Mouse (Mus musculus) intestine, embryonic 15.5 days (tissue): ENCODE data around the gene Srsf10. TPM values are rescaled to one million over a fixed set of nuclear protein-coding genes. Genes with fewer than 3 reads are reported as not detected.

Source experiments
- ATAC-seq: fragments of 200-750 bp; cut with Nextera tagmentation; 2 replicates; pipeline ENCODE4 v1.8.0; 2017; ENCODE audit warnings: moderate TSS enrichment, moderate library complexity
- H3K27ac ChIP-seq: fragments of 300-500 bp; sonication (generic); 2 replicates; pipeline ENCODE4 v1.5.1; 2015; ENCODE audit warnings: mild to moderate bottlenecking, inconsistent platforms
- H3K27me3 ChIP-seq: fragments of 300-500 bp; sonication (generic); replicated peaks from 2 replicates; pipeline ENCODE4 v1.6.1; 2015; ENCODE audit warnings: inconsistent platforms
- H3K36me3 ChIP-seq: fragments of 300-500 bp; sonication (generic); 2 replicates; pipeline ENCODE4 v1.6.1; 2015; ENCODE audit warnings: inconsistent platforms
- H3K4me1 ChIP-seq: fragments of 300-500 bp; sonication (generic); replicated peaks from 2 replicates; pipeline ENCODE4 v1.6.1; 2015; ENCODE audit warnings: inconsistent platforms
- H3K4me2 ChIP-seq: fragments of 300-500 bp; sonication (generic); replicated peaks from 2 replicates; pipeline ENCODE4 v1.6.1; 2015; ENCODE audit warnings: mild to moderate bottlenecking, inconsistent platforms
- H3K4me3 ChIP-seq: fragments of 300-500 bp; sonication (generic); replicated peaks from 2 replicates; pipeline ENCODE4 v1.5.1; 2015; ENCODE audit warnings: inconsistent platforms
- H3K9ac ChIP-seq: fragments of 300-500 bp; sonication (generic); 2 replicates; pipeline ENCODE4 v1.6.1; 2015; ENCODE audit warnings: inconsistent platforms
- H3K9me3 ChIP-seq: fragments of 300-500 bp; sonication (generic); 2 replicates; pipeline ENCODE4 v1.6.1; 2016; ENCODE audit warnings: inconsistent platforms
- WGBS: fragments of 180-500 bp; shearing (Covaris S2); methylation state at CpG from one replicate; pipeline ENCODE4 v1.1.7; 2015; 5-methylcytosine and 5-hydroxymethylcytosine counted together
- polyA plus RNA-seq: library from polyadenylated mRNA; unstranded; fragments of >200 nt; fragmentation: Nextera tagmentation; extraction: Ambion mirVana; gene quantifications from 2 replicates; pipeline ENCODE4 v1.2.1, GENCODE M21; 2015

Srsf10 gene
- polyA plus RNA-seq, 1 experiment from 2014 or later, result 214 TPM

DNA sequence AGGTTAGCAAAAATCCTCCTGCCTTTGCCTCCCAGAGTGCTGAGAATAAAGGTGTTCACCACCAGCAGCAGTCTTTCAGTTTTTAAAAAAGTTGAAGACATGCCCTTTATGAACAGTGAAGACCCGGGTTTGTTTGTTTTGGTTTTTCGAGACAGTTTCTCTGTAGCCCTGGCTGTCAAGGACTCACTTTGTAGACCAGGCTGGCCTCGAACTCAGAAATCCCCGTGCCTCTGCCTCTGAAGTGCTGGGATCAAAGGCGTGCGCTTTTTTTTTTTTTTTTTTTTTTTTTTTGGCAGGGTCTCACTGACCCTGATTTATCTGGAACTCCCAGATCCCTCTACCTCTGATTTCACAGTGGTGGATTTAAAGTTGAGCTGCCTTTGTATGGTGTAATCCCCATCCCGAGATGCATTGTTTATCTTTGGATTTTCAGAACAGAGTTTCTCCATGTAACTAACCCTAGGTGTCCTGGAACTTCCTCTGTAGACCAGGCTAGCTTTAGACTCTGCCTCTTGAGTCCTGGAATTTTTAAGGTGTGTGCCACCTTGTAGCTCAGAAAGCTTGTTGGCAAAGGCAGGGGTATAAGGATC is 2.1 kb downstream of the Srsf10 start:
- H3K4me3 ChIP-seq, result peak overlapping the region; percentile 92
- no peaks in the 10 kb centered on the region for H3K27me3 ChIP-seq
- peaks cover 14% of the 10 kb centered on the region for H3K4me1 ChIP-seq
- ATAC-seq, result no peak
- H3K9ac ChIP-seq, result peak overlapping the region; percentile 91
- no peaks in the 10 kb centered on the region for H3K9me3 ChIP-seq
- 4% methylated on average over 7 of the region's 7 CpGs for WGBS
- H3K4me2 ChIP-seq, result peak overlapping the region; percentile 63
- no peak overlapping the region for H3K27ac ChIP-seq
- no peaks in the 10 kb centered on the region for H3K36me3 ChIP-seq

DNA sequence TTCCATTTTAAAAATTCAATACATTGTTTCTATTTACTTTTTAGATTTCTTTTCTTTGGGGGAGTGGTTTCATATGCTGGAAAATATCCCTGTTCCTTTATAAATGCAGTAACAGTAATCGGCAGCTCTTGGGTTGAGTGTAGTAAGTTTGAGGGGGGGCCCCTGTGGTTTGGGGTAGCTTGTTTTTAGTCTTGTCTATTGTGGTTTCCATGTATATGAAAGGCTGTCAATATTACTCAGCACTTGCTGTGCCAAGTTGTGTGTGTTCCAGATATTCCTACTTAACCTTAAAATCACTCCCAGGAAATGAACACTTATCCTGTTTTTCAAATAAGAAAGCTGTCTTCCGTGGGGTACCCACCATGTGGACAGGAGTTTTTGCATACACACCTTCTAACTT is 13.4 kb downstream of the Srsf10 start:
- Histone ChIP-seq H3K27me3 (no peaks in the 10 kb centered on the region), H3K4me1 (peaks cover 5% of the 10 kb centered on the region), H3K9me3 (no peaks in the 10 kb centered on the region), H3K36me3 (no peaks in the 10 kb centered on the region; the same call in 1 of the 2 replicates), H3K4me2 (no peak overlapping the region), H3K27ac (no peak overlapping the region), H3K9ac (no peak overlapping the region), H3K4me3 (no peak overlapping the region)
- ATAC-seq, result no peak
- WGBS, result 52% methylated on average over 2 of the region's 2 CpGs

DNA sequence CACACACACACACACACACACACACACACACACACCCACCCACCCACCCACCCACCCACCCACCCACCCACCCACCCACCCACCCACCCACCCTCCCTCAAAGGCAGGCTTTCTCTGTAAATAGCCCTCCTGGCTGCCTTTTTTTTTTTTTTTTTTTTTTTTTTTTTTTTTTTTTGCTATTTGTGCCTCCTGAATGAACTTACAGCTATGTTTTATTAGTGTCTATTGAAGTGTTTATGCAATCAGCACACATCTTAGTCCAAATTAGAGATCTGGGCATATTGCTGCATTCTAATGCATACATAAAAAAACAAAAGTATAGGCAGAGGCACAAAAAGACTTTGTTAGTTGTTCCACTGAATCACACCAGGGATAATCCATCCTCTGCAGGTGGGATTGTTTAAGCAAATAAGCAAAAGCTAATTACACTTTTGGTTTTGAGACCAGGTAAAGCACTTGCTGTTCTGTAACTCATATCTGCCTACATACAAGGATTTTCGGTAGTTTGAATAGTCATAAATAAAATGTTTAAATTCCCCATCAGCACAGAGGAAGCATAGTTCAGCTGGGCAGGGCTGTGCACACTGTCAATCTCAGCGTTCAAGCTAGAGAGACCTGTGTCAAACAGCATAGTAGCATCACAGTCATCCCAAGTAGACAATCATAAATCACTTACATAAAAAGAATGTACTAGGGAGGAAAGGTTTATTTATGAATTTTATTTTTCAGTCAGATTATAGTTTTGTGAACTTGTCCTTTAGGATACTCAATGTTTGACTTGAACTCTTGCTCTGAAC is 14.9 kb downstream of the Srsf10 start:
- no peak for ATAC-seq
- Histone ChIP-seq H3K9me3 (no peaks in the 10 kb centered on the region), H3K9ac (no peak overlapping the region), H3K4me3 (no peak overlapping the region), H3K27me3 (no peaks in the 10 kb centered on the region), H3K36me3 (no peaks in the 10 kb centered on the region; the same call in 1 of the 2 replicates), H3K27ac (no peak overlapping the region), H3K4me1 (peaks cover 15% of the 10 kb centered on the region), H3K4me2 (peak overlapping the region; percentile 9)
- WGBS, result 20% methylated on average over 2 of the region's 2 CpGs

DNA sequence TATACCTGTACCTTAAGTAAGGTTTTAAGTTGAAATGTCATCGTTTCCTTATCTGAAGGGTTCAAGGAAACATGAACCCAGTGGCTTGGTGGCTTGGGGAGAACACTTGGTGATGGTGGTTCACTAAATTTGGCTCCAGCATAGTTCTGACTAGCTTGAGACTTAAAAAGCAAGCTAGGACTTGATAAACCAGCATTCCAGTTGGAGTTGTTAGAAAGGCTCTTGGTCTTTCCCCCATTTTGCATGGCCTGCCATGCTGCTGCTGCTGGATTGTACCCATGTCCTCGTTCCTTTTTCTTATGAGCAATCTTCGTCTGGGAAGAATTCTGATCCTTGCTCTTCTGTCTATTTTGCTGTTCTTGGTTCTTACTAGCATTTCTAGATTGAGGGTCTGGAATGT is 16.5 kb downstream of the Srsf10 start:
- H3K27ac ChIP-seq, result no peak overlapping the region
- H3K36me3 ChIP-seq, result no peaks in the 10 kb centered on the region; the same call in 1 of the 2 replicates
- no peak for ATAC-seq
- 27% methylated on average over 3 of the region's 3 CpGs for WGBS
- peak overlapping the region; percentile 64 for H3K4me3 ChIP-seq
- H3K9ac ChIP-seq, result peak overlapping the region; percentile 91; the same call in 1 of the 2 replicates
- H3K4me2 ChIP-seq, result peak overlapping the region; percentile 67
- no peaks in the 10 kb centered on the region for H3K27me3 ChIP-seq
- peaks cover 27% of the 10 kb centered on the region for H3K4me1 ChIP-seq
- H3K9me3 ChIP-seq, result no peaks in the 10 kb centered on the region

DNA sequence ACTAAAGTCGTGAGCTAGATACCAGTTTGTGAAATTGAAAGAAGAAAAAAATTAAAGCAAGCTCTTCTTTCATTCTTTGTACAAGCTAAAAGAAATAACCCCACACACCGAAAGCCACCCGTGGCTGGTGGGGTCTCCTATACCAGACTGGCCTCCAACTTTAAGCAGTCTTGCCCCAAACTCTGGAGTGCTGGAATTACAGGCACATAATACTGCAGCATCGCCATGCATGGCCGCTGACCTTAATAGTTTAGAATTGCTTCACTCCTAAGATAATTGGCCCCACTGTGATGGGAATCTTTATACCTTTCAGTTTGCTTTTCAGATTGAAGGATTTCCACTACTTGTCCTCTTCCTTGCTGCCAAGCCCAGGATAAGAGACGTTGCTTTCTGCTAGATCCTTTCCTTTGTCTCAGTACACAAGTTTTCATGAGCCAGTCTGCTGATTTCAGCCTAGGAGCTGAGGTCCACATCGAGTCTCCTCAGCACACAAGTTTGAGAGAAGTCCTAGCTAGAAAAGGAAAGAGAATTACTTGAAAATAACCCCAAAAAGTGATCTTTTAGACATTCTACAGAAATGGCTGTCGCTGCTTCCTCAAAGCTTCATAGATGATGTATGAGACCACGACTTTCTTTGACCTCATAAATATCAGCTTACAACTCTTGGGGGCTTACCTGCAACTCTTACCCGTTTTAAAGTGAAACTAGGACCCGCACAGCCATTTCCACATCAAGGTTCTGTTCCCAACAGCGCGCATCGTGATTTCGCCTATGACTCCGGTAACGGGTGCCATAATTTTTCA is 17.2 kb downstream of the Srsf10 start:
- Histone ChIP-seq H3K27ac (peak overlapping the region; percentile 99), H3K9me3 (no peaks in the 10 kb centered on the region), H3K36me3 (no peaks in the 10 kb centered on the region; the same call in 1 of the 2 replicates), H3K4me1 (peaks cover 29% of the 10 kb centered on the region), H3K4me3 (peak overlapping the region; percentile 64), H3K4me2 (peak overlapping the region; percentile 67), H3K27me3 (no peaks in the 10 kb centered on the region), H3K9ac (peak overlapping the region; percentile 91)
- ATAC-seq, result no peak
- 5% methylated on average over 17 of the region's 17 CpGs for WGBS

DNA sequence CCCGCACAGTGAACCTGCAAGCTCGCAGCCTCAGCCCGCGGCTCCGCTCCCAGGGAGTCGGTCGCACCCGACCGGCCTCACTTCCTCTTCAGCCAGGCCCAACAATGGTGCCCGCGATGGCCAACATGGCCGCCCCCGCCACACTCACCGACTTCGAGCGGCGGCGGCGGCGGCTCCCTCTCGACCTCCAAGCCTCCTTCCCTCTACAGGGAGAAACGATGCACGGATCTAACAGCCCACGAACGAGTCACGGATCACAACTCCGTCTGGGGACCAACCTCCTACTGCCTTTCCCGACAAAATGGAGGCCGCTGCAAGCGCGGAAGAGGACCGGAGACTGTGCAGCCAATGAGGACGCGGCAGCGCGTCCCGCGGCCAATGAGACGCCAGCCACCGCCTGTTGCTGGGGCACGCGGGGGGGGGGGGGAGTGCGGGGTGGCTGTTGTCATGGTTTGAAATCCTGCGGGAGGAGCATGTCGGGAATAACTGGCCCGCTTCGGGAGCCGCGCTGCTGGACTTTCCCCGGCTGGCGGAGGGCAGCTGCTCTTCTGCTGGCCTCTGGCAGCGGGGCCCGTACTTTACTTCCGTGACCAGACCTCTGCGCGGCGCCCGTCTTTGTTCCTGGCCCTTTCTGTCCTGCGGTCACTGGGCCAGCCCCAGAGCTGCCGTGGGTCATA is 18.1 kb downstream of the Srsf10 start, which contains the start of gene Pnrc2:
Pnrc2 (minus strand) TSS at position 325 of the 677 bp plus-strand sequence.
- no peaks in the 10 kb centered on the region for H3K9me3 ChIP-seq
- peak within 1 kb of the TSS; percentile 64 for H3K4me3 ChIP-seq
- H3K4me1 ChIP-seq, result peaks cover 29% of the 10 kb centered on the region
- 0% methylated on average over 57 of the region's 60 CpGs for WGBS
- ATAC-seq, result peak; percentile 97
- H3K27me3 ChIP-seq, result no peaks in the 10 kb centered on the region
- H3K36me3 ChIP-seq, result no peaks in the 10 kb centered on the region; the same call in 1 of the 2 replicates
- peak within 1 kb of the TSS; percentile 79 for H3K4me2 ChIP-seq
- peak within 1 kb of the TSS; percentile 99 for H3K27ac ChIP-seq
- peak within 1 kb of the TSS; percentile 91 for H3K9ac ChIP-seq

DNA sequence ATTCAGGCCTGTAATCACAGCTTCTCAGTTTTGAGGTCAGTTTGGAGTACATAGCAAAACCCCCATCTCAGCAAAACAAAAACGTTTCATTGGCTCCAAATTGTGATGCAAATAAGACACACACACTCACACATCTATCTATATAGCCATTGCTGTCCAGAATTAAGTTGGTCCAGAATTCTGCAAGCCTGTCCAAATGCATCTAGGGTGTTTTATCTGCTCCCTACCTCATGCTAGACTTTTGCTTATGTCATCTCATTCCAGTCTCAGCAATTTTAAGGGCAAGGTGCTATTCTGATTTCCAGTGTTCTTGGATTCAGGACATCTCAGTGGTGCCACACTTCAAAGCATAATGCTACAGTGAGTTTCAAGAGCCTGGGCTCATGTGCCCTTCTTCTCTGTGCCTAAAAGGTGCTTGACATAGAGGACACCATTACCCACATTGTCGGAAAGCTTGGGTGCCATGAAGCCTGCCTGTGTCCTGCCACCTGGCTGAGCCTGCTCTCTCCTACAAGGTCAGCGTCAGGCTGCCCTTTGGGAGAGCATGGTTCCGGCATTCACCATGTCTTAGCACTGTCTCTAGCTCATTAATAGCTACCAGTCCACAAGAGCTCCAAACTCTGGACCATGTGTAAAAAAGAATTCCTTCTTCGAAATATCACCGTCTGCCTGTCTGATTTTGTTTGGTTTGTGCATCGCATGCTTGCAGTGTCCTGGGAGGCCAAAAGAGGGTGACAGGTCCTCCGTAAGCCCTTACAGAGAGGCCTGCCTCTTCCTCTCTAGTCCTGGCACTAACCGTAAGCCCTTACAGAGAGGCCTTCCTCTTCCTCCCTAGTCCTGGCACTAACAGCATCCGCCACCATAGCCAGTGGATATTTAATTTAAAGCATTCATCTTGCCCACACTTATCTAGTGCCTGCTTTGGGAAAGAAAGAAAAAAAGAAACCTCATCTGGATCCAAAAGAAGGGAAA is 19.3 kb downstream of the Srsf10 start:
- Histone ChIP-seq H3K9me3 (no peaks in the 10 kb centered on the region), H3K27ac (peak overlapping the region; percentile 99), H3K4me2 (peak overlapping the region; percentile 79), H3K4me3 (no peak overlapping the region), H3K27me3 (no peaks in the 10 kb centered on the region), H3K9ac (no peak overlapping the region), H3K4me1 (peaks cover 29% of the 10 kb centered on the region), H3K36me3 (no peaks in the 10 kb centered on the region; the same call in 1 of the 2 replicates)
- ATAC-seq, result no peak
- WGBS, result 78% methylated on average over 10 of the region's 10 CpGs

DNA sequence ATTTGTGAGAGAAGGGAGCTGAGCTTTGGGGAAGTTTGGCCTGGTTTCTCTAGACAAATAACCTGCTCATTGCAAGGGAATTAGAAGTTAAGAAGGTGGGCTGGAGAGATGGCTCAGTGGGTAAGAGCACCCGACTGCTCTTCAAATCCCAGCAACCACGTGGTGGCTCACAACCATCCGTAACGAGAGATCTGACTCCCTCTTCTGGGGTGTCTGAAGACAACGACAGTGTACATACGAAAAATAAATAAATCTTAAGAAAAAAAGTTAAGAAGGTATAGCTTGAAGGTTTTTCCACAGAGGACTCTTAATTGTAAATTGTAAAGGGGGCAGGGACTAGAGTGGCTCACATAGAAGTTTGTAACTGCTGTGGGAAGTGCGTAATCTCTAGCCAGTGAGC is 20.0 kb downstream of the Srsf10 start:
- WGBS, result 36% methylated on average over 7 of the region's 7 CpGs

DNA sequence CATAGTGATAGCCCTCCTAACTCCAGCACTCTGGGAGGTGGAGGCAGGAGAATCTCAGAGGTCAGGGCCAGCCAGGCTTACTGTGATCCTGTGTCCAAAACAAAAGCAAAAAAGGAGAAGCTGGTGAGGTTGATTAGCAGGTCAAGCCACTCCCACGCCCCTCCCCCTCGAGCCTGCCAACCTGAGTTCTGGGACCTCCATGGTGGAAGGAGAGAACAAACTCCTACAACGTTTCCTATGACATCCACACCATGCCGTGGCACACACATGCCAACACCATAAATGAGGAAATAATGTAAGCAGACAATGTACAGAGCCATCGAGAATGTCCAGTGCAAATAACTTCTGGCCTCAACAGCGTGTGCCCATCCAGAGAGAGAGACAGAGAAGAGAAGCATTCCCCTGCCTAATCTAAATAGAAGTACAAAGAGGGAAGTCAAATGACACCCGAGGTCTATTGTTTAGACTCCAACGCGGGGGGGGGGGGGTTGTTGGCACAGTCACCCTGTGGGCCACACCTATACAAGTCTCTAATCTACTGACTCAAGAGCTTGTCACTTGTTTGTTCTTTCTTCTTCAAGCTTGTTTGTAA is 20.5 kb downstream of the Srsf10 start:
- ATAC-seq, result no peak
- Histone ChIP-seq H3K9me3 (no peaks in the 10 kb centered on the region), H3K9ac (peak overlapping the region; percentile 27; the same call in 1 of the 2 replicates), H3K4me2 (peak overlapping the region; percentile 57), H3K4me3 (peak overlapping the region; percentile 24; the same call in 1 of the 2 replicates), H3K36me3 (no peaks in the 10 kb centered on the region; the same call in 1 of the 2 replicates), H3K27me3 (no peaks in the 10 kb centered on the region), H3K27ac (peak overlapping the region; percentile 61), H3K4me1 (peaks cover 29% of the 10 kb centered on the region)
- WGBS, result 8% methylated on average over 9 of the region's 9 CpGs

More for the DNA sequence above, 20.0 kb downstream of the Srsf10 start:
- Histone ChIP-seq H3K27ac (peak overlapping the region; percentile 61), H3K4me2 (no peak overlapping the region), H3K4me1 (peaks cover 29% of the 10 kb centered on the region), H3K36me3 (no peaks in the 10 kb centered on the region; the same call in 1 of the 2 replicates), H3K9me3 (no peaks in the 10 kb centered on the region), H3K4me3 (no peak overlapping the region), H3K9ac (no peak overlapping the region), H3K27me3 (no peaks in the 10 kb centered on the region)
- no peak for ATAC-seq

DNA sequence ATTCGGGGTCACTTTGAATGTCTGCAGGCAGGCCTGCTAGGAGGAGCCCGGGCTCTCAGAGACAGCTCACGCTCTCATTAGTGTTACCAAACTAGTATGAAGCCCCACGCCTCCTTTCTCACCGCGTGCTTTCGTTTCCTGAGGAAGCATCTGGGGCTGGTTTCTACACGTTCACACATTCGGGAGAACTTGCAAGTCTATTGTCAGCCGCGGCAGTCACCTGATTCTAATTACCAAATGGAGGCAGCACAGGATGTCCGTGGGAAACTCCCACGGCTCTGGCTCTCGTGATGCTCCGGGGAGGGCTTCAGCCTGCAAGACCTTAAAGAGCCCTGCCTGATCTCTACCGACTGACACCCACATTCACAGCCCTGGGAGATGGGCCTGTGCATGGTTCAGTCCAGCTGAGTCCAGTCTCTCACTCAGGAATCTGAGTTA is 21.1 kb downstream of the Srsf10 start:
- Histone ChIP-seq H3K4me2 (peak overlapping the region; percentile 57), H3K4me1 (peaks cover 26% of the 10 kb centered on the region), H3K36me3 (no peaks in the 10 kb centered on the region; the same call in 1 of the 2 replicates), H3K9me3 (no peaks in the 10 kb centered on the region), H3K27me3 (no peaks in the 10 kb centered on the region), H3K4me3 (peak overlapping the region; percentile 24), H3K9ac (peak overlapping the region; percentile 27), H3K27ac (peak overlapping the region; percentile 61)
- ATAC-seq, result 0 out of 2 replicates have a peak, but pooled peaks have one; percentile 10
- WGBS, result 2% methylated on average over 16 of the region's 16 CpGs
